Mouse (Mus musculus) myocyte (in vitro differentiated cells): ENCODE data around the gene Nckap5l. TPM values are rescaled to one million over a fixed set of nuclear protein-coding genes. Genes with fewer than 3 reads are reported as not detected.

ENCODE experiments used
- H3K27me3 ChIP-seq: one replicate; pipeline ENCODE4 v1.6.1; 2011; ENCODE audit not compliant: control insufficient read depth, insufficient read depth, insufficient read length
- H3K36me3 ChIP-seq: one replicate; pipeline ENCODE4 v1.6.1; 2011; ENCODE audit not compliant: control insufficient read depth, insufficient read depth
- H3K4me2 ChIP-seq: one replicate; pipeline ENCODE4 v1.6.1; 2011; ENCODE audit warnings: low read depth, control low read depth
- H3K4me3 ChIP-seq: one replicate; pipeline ENCODE4 v1.5.1; 2011; ENCODE audit warnings: mild to moderate bottlenecking, control low read depth, moderate library complexity
- H3K79me2 ChIP-seq: one replicate; pipeline ENCODE4 v1.6.1; 2011; ENCODE audit not compliant: control insufficient read depth, insufficient read depth
- H3ac ChIP-seq: one replicate; pipeline ENCODE4 v1.6.1; 2011; ENCODE audit not compliant: control insufficient read depth, insufficient read length
- CEBPB ChIP-seq: IDR thresholded peaks from 2 replicates; pipeline ENCODE4 v1.6.1; 2011; ENCODE audit warnings: mild to moderate bottlenecking, moderate library complexity; ENCODE audit not compliant: poor library complexity, insufficient read depth, severe bottlenecking
- E2F4 ChIP-seq: IDR thresholded peaks from one replicate; pipeline ENCODE4 v1.6.1; 2011; ENCODE audit warnings: mild to moderate bottlenecking, control low read depth, moderate library complexity; ENCODE audit not compliant: insufficient read depth
- MAX ChIP-seq: IDR thresholded peaks from one replicate; pipeline ENCODE4 v1.6.1; 2011; ENCODE audit warnings: low read depth, mild to moderate bottlenecking, control low read depth
- MYOD1 ChIP-seq, 3 experiments: IDR thresholded peaks; one replicate each; pipeline ENCODE4 v1.6.1; 2011; ENCODE audit warnings: control low read depth in 2 of 3, low read depth in 2 of 3, mild to moderate bottlenecking in 2 of 3, moderate library complexity in 1 of 3; ENCODE audit not compliant: insufficient read length in 2 of 3, control insufficient read depth in 1 of 3
- MYOG ChIP-seq, 3 experiments: IDR thresholded peaks; one replicate each; pipeline ENCODE4 v1.6.1; 2011; ENCODE audit warnings: control low read depth in 2 of 3, low read depth in 2 of 3, mild to moderate bottlenecking in 2 of 3; ENCODE audit not compliant: insufficient read length in 2 of 3, control insufficient read depth in 1 of 3, insufficient read depth in 1 of 3
- POLR2A ChIP-seq: IDR thresholded peaks from one replicate; pipeline ENCODE4 v1.6.1; 2011; ENCODE audit warnings: low read depth, mild to moderate bottlenecking, control low read depth, moderate library complexity; ENCODE audit not compliant: insufficient read length
- POLR2AphosphoS2 ChIP-seq: IDR thresholded peaks from one replicate; pipeline ENCODE4 v1.6.1; 2011; ENCODE audit warnings: low read depth, control low read depth; ENCODE audit not compliant: insufficient read length
- REST ChIP-seq: IDR thresholded peaks from one replicate; pipeline ENCODE4 v1.6.1; 2011; ENCODE audit warnings: mild to moderate bottlenecking, control low read depth, moderate library complexity; ENCODE audit not compliant: insufficient read depth, insufficient read length
- SRF ChIP-seq: IDR thresholded peaks from one replicate; pipeline ENCODE4 v1.6.1; 2011; ENCODE audit warnings: low read depth; ENCODE audit not compliant: control insufficient read depth, insufficient read length
- TCF12 ChIP-seq: IDR thresholded peaks from one replicate; pipeline ENCODE4 v1.6.1; 2011; ENCODE audit warnings: mild to moderate bottlenecking, control low read depth; ENCODE audit not compliant: poor library complexity, insufficient read depth, severe bottlenecking
- TCF3 ChIP-seq: IDR thresholded peaks from one replicate; pipeline ENCODE4 v1.6.1; 2011; ENCODE audit warnings: low read depth, control low read depth; ENCODE audit not compliant: insufficient read length
- USF1 ChIP-seq: IDR thresholded peaks from one replicate; pipeline ENCODE4 v1.6.1; 2011; ENCODE audit warnings: low read depth, mild to moderate bottlenecking, control low read depth, moderate library complexity
- polyA plus RNA-seq: library from polyadenylated mRNA; unstranded; fragments of >200 nt; fragmentation: generic; extraction: Trizol; gene quantifications from one replicate; pipeline ENCODE4 v1.2.1, GENCODE M21; 2012; ENCODE audit warnings: missing spikeins

Nckap5l gene
- polyA plus RNA-seq, 1 experiment, result 40.9 TPM

DNA sequence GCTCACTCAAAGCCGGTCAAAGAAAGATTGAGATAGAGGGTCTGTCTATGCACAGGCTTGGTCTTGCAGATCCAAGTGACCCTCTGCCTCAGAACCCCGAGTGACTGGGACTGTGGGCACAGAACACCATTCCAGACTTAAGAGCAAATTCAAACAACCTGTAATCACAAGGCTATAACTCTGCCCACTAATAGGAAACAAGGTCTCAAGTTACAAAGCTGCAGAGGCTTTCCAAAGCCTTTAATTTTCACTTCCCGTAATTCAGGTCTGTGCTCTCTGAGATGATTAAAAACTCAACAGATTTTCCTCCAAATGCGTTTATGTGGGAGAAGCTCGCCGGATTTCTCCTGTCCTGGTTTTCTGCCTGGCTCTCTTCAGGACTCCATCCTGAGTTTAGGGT lies 73.5 kb downstream of the Nckap5l start:
- Histone ChIP-seq H3K79me2 (no peaks in the 10 kb centered on the region), H3K27me3 (no peaks in the 10 kb centered on the region), H3ac (no peak overlapping the region), H3K4me2 (no peak overlapping the region), H3K36me3 (no peaks in the 10 kb centered on the region), H3K4me3 (no peak overlapping the region)
- no peak for TF ChIP-seq E2F4
- no peak for TF ChIP-seq MYOD1 (IDR thresholded peaks at IDR 0.05; ENCODE audit: control insufficient read depth in 1 of 3, insufficient read length in 2 of 3, low read depth in 2 of 3)
- TF ChIP-seq CEBPB, result 0 out of 2 replicates have a peak, but pooled peaks have one; percentile 18

DNA sequence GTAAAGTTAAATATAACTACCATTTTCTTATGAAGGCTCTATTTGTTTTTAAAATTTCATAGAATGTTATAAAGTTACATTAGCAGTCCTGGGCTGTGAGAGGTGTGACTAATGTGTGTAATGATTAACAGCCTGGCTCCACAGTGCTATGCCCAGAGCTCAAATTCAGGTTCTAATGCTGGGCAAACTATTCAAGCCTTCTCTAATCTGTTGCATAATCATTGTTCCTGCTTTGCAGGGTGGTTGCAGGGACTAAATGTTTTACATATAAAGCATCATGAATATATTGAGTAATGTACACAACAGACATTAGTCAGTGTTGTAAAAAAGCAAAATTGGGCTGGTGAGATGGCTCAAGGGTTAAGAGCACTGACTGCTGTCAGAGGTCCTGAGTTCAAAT lies 74.7 kb downstream of the Nckap5l start:
- no peaks in the 10 kb centered on the region for H3K79me2 ChIP-seq
- H3K4me3 ChIP-seq, result no peak overlapping the region
- H3ac ChIP-seq, result no peak overlapping the region
- H3K4me2 ChIP-seq, result no peak overlapping the region
- H3K36me3 ChIP-seq, result no peaks in the 10 kb centered on the region
- no peak for TF ChIP-seq TCF12
- H3K27me3 ChIP-seq, result no peaks in the 10 kb centered on the region

DNA sequence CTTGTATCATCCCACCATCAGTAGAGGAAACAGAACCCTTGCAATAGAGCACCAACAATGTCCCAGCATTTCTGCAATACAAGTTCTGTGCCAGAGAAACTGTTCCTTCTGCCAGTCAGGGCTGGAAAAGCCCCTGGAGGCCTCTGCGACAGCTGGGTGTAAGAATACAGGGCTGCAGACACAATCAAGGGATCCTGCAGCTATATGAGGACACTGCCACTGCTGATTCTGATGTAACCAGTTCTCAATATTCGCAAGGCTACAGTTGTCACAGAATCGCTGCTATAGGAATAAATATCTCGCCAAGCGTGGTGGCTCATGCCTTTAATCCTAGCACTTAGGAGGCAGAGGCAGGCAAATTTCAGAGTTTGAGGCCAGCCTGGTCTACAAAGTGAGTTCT lies 81.3 kb downstream of the Nckap5l start:
- peak overlapping the region; percentile 21 for H3K4me2 ChIP-seq
- TF ChIP-seq CEBPB (peak; percentile 92), E2F4 (no peak), MYOG (IDR thresholded peaks at IDR 0.05; ENCODE audit: control insufficient read depth in 1 of 3, insufficient read depth in 1 of 3, insufficient read length in 2 of 3, low read depth in 2 of 3) (peak in 2 of 3 experiments; percentile 59 to 80), TCF12 (peak; percentile 48), SRF (no peak), MYOD1 (IDR thresholded peaks at IDR 0.05; ENCODE audit: control insufficient read depth in 1 of 3, insufficient read length in 2 of 3, low read depth in 2 of 3) (peak; percentile 28 to 56 (median 41))
- H3ac ChIP-seq, result no peak overlapping the region
- no peaks in the 10 kb centered on the region for H3K79me2 ChIP-seq
- no peaks in the 10 kb centered on the region for H3K27me3 ChIP-seq
- H3K36me3 ChIP-seq, result no peaks in the 10 kb centered on the region
- no peak overlapping the region for H3K4me3 ChIP-seq

DNA sequence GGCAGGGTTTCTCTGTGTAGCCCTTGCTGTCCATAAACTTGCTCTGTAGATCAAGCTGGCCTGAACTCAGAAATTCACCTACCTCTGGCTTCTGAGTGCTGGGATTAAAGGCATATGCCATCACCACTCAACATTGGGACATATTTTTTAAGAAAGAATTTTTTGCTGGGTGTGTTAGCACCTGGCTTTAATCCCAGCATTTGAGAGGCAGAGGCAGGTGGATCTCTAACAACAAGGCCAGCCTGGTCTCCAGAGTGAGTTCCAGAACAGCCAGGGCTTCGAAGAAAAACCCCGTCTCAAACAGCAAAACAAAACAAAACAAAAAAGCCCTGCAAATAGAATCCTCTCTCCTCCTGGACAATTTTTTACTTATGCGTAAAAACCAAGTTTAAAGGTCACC lies 82.0 kb downstream of the Nckap5l start:
- H3K4me2 ChIP-seq, result peak overlapping the region; percentile 21
- H3K36me3 ChIP-seq, result no peaks in the 10 kb centered on the region
- TF ChIP-seq TCF12 (peak; percentile 73), MAX (no peak), CEBPB (no peak), E2F4 (no peak), TCF3 (no peak), USF1 (no peak), POLR2AphosphoS2 (no peak), REST (no peak), SRF (no peak), MYOG (IDR thresholded peaks at IDR 0.05; ENCODE audit: control insufficient read depth in 1 of 3, insufficient read depth in 1 of 3, insufficient read length in 2 of 3, low read depth in 2 of 3) (no peak), POLR2A (no peak), MYOD1 (IDR thresholded peaks at IDR 0.05; ENCODE audit: control insufficient read depth in 1 of 3, insufficient read length in 2 of 3, low read depth in 2 of 3) (peak; percentile 75 to 87 (median 85))
- H3K27me3 ChIP-seq, result no peaks in the 10 kb centered on the region
- no peak overlapping the region for H3ac ChIP-seq
- no peaks in the 10 kb centered on the region for H3K79me2 ChIP-seq
- no peak overlapping the region for H3K4me3 ChIP-seq

DNA sequence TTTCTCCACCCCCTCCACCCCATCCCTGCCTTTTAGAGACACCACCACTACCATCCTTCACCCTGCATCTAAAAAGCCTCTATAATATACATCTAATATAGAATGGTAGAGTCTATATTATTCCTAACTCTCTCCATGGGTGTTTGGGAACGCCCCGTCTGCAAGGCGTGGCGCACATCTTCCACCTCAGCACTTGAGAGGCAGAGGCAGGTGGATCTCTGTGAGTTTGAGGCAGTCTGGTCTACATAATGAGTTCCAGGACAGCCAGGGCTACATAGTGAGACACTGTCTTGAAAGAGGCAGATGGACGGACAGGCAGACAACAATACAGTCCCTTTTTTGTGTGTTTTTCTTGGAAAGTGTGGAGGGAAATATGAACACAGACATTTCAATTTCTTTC lies 82.5 kb downstream of the Nckap5l start:
- no peak for TF ChIP-seq TCF12
- no peak for TF ChIP-seq POLR2AphosphoS2
- TF ChIP-seq MYOD1 (IDR thresholded peaks at IDR 0.05; ENCODE audit: control insufficient read depth in 1 of 3, insufficient read length in 2 of 3, low read depth in 2 of 3), result peak in 2 of 3 experiments; percentile 45 to 69
- no peak for TF ChIP-seq E2F4
- Histone ChIP-seq H3ac (no peak overlapping the region), H3K4me2 (no peak overlapping the region), H3K36me3 (no peaks in the 10 kb centered on the region), H3K4me3 (no peak overlapping the region), H3K27me3 (no peaks in the 10 kb centered on the region), H3K79me2 (no peaks in the 10 kb centered on the region)

DNA sequence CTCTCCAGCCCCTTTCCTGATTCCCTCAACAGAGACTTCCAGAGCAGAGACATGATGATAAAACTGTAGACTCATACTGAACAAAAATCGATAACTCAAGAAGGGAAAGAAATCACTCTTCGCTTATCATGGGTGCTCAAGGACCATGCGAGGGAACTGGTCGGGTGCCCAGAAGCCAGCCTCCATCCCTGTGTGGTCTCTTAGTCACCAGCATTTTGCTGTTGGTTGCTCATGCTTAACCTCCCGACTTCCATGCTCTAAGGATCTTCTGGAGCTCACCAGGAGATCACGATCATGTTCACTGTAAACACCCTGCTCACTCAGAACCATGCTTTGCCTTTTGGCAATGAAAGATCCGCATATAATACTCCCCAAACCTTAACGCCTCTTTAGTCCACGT lies 84.8 kb downstream of the Nckap5l start:
- Histone ChIP-seq H3ac (no peak overlapping the region), H3K27me3 (no peaks in the 10 kb centered on the region), H3K36me3 (no peaks in the 10 kb centered on the region), H3K4me3 (no peak overlapping the region), H3K79me2 (peaks cover 21% of the 10 kb centered on the region), H3K4me2 (no peak overlapping the region)
- no peak for TF ChIP-seq SRF
- no peak for TF ChIP-seq CEBPB
- no peak for TF ChIP-seq TCF12
- no peak for TF ChIP-seq MYOD1 (IDR thresholded peaks at IDR 0.05; ENCODE audit: control insufficient read depth in 1 of 3, insufficient read length in 2 of 3, low read depth in 2 of 3)
- no peak for TF ChIP-seq MYOG (IDR thresholded peaks at IDR 0.05; ENCODE audit: control insufficient read depth in 1 of 3, insufficient read depth in 1 of 3, insufficient read length in 2 of 3, low read depth in 2 of 3)
- TF ChIP-seq USF1, result no peak
- TF ChIP-seq REST, result no peak
- TF ChIP-seq POLR2AphosphoS2, result no peak
- TF ChIP-seq POLR2A, result no peak
- no peak for TF ChIP-seq TCF3
- TF ChIP-seq E2F4, result no peak
- no peak for TF ChIP-seq MAX

Other genes with a start within 250 kb of the Nckap5l start
- gene Kcnh3, start 232.9 kb downstream of the Nckap5l start, polyA plus RNA-seq, result 0.17 TPM
- 99.1 TPM for gene Mcrs1, start 205.8 kb downstream of the Nckap5l start, polyA plus RNA-seq
- gene Prpf40b, start 162.7 kb downstream of the Nckap5l start, polyA plus RNA-seq, result 59.7 TPM
- 0.06 TPM for gene Fam186b, start 161.9 kb downstream of the Nckap5l start, polyA plus RNA-seq
- gene Fmnl3, start 87.3 kb downstream of the Nckap5l start, polyA plus RNA-seq, result 62.6 TPM
- 691 TPM for gene Tmbim6, start 64.9 kb downstream of the Nckap5l start, polyA plus RNA-seq
- 11.8 TPM for gene Bcdin3d, start 17.0 kb upstream of the Nckap5l start, polyA plus RNA-seq
- gene Faim2, start 70.4 kb upstream of the Nckap5l start, polyA plus RNA-seq, result 0.40 TPM
- gene Aqp2, start 121.3 kb upstream of the Nckap5l start, polyA plus RNA-seq, result 0.02 TPM
- 109 TPM for gene Aqp5, start 133.0 kb upstream of the Nckap5l start, polyA plus RNA-seq
- gene Aqp6, start 143.7 kb upstream of the Nckap5l start, polyA plus RNA-seq, result not detected
- 99.0 TPM for gene Racgap1, start 193.9 kb upstream of the Nckap5l start, polyA plus RNA-seq
- gene Asic1, start 212.6 kb upstream of the Nckap5l start, polyA plus RNA-seq, result 2.0 TPM
- 18.9 TPM for gene Smarcd1, start 244.4 kb upstream of the Nckap5l start, polyA plus RNA-seq
- not detected for gene Gm17349, start 247.7 kb upstream of the Nckap5l start, polyA plus RNA-seq